Mouse (Mus musculus) neural tube, embryonic 11.5 days (tissue): ENCODE data around the gene Gm27179. TPM values are rescaled to one million over a fixed set of nuclear protein-coding genes. Genes with fewer than 3 reads are reported as not detected.
"Not testable (repeated sequence)": the region's sequence is repeated elsewhere in the genome, so short reads cannot be mapped to it uniquely, and the experiment has no call there.

Experiments
- ATAC-seq: fragments of 200-750 bp; cut with Nextera tagmentation; 2 replicates; pipeline ENCODE4 v1.8.0; 2017; ENCODE audit warnings: moderate number of reproducible peaks, mild to moderate bottlenecking, moderate TSS enrichment, moderate library complexity; ENCODE audit not compliant: insufficient read depth, low FRiP score, low TSS enrichment
- DNase-seq: peaks from one replicate; pipeline ENCODE4 v3.0.0-alpha.2; 2015; ENCODE audit warnings: low spot score
- H3K27ac ChIP-seq: fragments of 300-500 bp; sonication (generic); 2 replicates; pipeline ENCODE4 v1.5.1; 2014; ENCODE audit warnings: low read depth, mild to moderate bottlenecking, low read length
- H3K27me3 ChIP-seq: fragments of 300-500 bp; sonication (generic); 2 replicates; pipeline ENCODE4 v1.6.1; 2014; ENCODE audit warnings: mild to moderate bottlenecking, low read length, mixed read lengths; ENCODE audit not compliant: control insufficient read depth, insufficient read depth
- H3K36me3 ChIP-seq: fragments of 300-500 bp; sonication (generic); 2 replicates; pipeline ENCODE4 v1.6.1; 2014; ENCODE audit warnings: mild to moderate bottlenecking, low read length, moderate library complexity, mixed read lengths; ENCODE audit not compliant: control insufficient read depth, insufficient read depth
- H3K4me1 ChIP-seq: fragments of 300-500 bp; sonication (generic); 2 replicates; pipeline ENCODE4 v1.6.1; 2014; ENCODE audit warnings: low read length, mixed read lengths; ENCODE audit not compliant: control insufficient read depth, insufficient read depth
- H3K4me2 ChIP-seq: fragments of 300-500 bp; sonication (generic); 2 replicates; pipeline ENCODE4 v1.6.1; 2014; ENCODE audit warnings: low read depth, mild to moderate bottlenecking, moderate library complexity
- H3K4me3 ChIP-seq: fragments of 300-500 bp; sonication (generic); 2 replicates; pipeline ENCODE4 v1.5.1; 2014; ENCODE audit warnings: low read depth, low read length
- H3K9ac ChIP-seq: fragments of 300-500 bp; sonication (generic); 2 replicates; pipeline ENCODE4 v1.6.1; 2014; ENCODE audit warnings: mild to moderate bottlenecking, low read length
- H3K9me3 ChIP-seq: fragments of 300-500 bp; sonication (generic); 2 replicates; pipeline ENCODE4 v1.6.1; 2016; ENCODE audit warnings: low read length; ENCODE audit not compliant: control insufficient read depth
- WGBS: fragments of 180-500 bp; shearing (Covaris S2); extraction: QIAGEN DNeasy Blood & Tissue Kit; methylation state at CpG from one replicate; pipeline ENCODE4 v1.1.7; 2014; 5-methylcytosine and 5-hydroxymethylcytosine counted together
- polyA plus RNA-seq: library from polyadenylated mRNA; unstranded; fragments of >200 nt; fragmentation: Nextera tagmentation; extraction: Ambion mirVana; gene quantifications from 2 replicates; pipeline ENCODE4 v1.2.1, GENCODE M21; 2014

The Gm27179 gene
- polyA plus RNA-seq = not detected in 2 replicates

DNA sequence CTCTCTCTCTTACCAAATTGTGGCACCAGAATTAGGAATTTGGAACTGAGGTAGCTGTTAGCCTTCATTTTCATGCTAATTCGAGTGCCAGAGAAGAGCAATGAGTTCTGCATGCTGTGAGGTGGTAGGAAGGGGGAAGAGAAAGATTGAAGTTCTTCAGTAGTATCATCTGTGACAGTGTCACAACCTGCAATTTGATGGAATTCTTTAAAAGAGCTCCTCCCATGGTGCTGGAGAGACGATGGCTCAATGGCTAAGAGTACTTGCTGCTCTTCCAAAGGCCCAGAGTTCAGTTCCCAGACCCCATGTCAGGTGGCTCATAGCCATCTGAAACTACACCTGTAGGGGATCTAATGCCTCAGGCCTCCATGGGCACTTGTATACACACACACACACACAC, at the start of gene Gm27179:
Gene Gm27179, minus strand, starts transcription at position 101 of the 400 bp plus-strand sequence.
- not testable (repeated sequence) for H3K36me3 ChIP-seq, H3K9ac ChIP-seq, H3K9me3 ChIP-seq, H3K27ac ChIP-seq, DNase-seq, ATAC-seq, H3K4me1 ChIP-seq, H3K4me3 ChIP-seq, H3K4me2 ChIP-seq, H3K27me3 ChIP-seq
- no CpG with 5 or more reads among the region's 2 CpGs for whole genome bisulfite sequencing

DNA sequence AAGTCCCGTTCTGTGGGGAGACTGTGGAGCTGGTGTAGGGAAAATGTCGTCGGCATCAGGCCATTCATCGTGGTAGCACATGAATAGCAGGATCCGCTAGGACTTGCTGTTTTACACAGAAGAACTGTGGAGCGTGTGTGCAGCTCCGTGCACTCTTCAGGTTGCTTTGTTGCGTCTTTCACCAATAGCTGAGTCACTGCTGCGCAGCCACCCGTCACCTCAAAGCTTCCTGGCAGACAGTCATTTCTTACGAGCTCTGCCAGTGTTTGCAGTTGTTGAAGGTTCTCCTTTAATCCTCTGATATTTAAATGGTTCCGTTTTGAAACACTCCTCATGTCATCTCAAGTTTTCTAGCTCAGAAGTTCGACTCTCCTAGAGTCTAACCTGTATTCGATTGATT, 45.2 kb upstream of the Gm27179 start:
- DNase-seq, ATAC-seq, H3K4me3 ChIP-seq, H3K9me3 ChIP-seq, H3K4me2 ChIP-seq, H3K27ac ChIP-seq, H3K36me3 ChIP-seq, H3K27me3 ChIP-seq, H3K4me1 ChIP-seq, H3K9ac ChIP-seq: not testable (repeated sequence)
- WGBS = no CpG with 5 or more reads among the region's 14 CpGs

DNA sequence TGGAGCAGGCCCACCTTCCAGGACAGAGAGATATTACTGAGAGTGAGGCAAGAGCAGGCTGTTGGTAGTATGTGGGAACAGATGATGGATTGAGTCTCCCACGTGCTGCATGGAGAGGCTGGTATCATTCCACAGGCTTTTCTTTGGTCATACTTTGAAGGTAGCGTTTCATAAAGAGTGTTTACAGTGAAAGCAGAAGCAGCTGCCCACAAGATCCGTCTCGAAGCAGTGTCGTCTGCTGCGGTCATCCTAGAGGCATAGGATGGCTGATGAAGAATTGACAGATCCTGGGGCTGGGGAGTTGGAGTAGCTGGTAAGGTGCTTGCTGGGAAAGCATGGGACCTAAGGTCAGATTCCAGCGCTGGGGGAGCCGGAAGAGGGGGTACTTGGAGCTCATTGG, 44.5 kb upstream of the Gm27179 start:
- not testable (repeated sequence) for H3K27ac ChIP-seq, H3K9ac ChIP-seq, H3K27me3 ChIP-seq, H3K9me3 ChIP-seq, H3K4me3 ChIP-seq, H3K4me1 ChIP-seq, H3K36me3 ChIP-seq, H3K4me2 ChIP-seq, ATAC-seq, DNase-seq
- WGBS = no CpG with 5 or more reads among the region's 8 CpGs

DNA sequence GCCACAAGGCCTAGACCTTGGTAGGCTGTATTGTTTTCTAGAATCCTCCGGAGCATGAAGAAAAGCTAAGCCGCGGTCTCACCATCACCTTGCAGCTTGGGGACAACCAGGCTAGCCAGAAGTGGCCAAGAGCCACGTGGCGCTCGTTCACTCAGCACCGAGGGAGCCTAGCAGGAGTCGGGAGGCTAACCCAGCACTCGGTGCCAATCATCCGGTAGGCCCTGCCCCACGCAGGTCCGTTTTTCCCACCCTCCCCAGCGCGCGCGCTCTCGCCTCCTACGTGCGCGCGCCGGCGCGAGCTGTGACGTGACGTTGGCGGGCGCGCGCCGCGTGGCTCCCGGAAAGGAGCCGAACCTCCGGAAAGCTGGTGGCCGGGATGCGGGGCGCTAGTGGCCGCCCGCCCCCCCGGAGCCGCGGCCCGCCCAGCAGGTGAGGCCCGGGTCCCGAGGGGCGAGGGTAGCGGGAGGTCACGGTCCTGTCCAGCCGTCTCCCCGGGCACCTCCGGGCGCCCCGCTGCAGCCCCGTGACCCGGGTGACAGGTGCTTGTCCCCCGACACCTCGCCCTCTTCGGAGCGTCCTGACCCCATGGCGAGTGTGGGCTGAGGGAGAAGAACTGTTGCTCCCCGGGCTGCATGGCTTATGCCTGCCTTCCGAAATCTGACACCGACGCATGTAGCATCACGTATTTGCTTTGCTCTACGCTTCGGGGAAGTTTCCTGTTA, 42.9 kb upstream of the Gm27179 start, which contains the start of gene Entpd4b:
Gene Entpd4b, plus strand, starts transcription at position 315 of the 722 bp plus-strand sequence.
- H3K4me1 ChIP-seq, H3K9ac ChIP-seq, H3K4me2 ChIP-seq, H3K4me3 ChIP-seq, H3K27ac ChIP-seq, H3K27me3 ChIP-seq, H3K36me3 ChIP-seq, DNase-seq, H3K9me3 ChIP-seq: not testable (repeated sequence)
- peak; percentile 90 for ATAC-seq
- WGBS = no CpG with 5 or more reads among the region's 68 CpGs

DNA sequence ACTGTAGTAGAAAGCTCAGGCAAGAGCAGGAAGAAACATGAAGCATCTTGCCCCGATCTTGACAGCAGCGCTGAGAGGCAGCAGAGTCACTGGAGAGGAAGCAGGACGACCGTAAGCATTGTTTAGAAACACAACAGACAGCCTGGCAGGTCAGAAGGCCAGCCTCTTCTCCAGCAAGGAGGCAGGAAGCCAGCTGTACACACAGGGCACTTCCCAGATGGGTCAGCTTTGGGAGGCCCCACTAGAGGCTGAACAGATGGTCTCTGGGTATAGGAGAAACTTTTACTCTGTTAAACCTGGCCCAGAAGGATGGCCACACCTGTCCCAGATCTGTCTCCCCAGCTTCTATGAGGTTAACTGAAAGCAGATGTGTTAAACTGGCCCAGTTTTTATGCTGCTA, 35.0 kb upstream of the Gm27179 start:
- WGBS = no CpG with 5 or more reads among the region's 4 CpGs
- H3K36me3 ChIP-seq, H3K9ac ChIP-seq, H3K27me3 ChIP-seq, DNase-seq, H3K4me3 ChIP-seq, H3K27ac ChIP-seq, H3K9me3 ChIP-seq, H3K4me1 ChIP-seq, ATAC-seq, H3K4me2 ChIP-seq: not testable (repeated sequence)

DNA sequence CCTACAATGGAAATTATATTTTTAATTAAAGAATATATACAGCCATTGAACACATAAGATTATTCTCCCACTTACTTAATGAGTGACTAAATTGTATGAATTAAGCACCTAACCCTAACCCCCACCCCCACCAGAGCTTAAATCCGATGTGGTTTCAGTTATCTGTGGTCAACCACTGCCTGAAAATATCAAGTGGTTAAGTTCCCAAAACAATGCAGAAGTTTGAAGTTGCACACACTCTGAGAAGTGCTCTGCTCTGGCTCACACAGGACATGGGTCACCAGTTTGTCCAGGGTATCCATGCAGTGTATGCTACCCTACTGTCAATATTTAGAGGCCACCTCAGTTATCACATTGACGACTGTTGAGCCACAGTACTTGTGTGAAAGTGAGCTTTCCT, 32.7 kb upstream of the Gm27179 start:
- ATAC-seq, H3K9ac ChIP-seq: not testable (repeated sequence)
- WGBS = no CpG with 5 or more reads among the region's 2 CpGs

DNA sequence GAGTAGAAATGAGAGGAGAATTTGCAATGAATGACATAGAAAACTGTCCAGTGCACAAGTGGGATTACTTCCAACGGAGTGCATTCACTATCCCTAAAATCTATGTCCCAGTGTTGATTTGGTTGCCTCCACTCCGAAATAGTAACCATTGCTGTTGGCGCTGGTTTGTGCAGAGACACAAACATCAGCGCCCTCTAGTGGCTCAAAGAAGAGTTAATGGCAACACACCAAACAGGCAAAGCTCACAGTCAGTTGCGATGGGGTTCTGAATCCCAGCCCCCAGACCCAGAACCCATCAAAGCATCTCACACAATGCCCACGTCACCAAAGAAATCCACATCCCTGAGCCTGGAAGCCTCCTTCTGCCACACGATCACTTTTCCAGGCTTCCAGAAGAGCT, 31.7 kb upstream of the Gm27179 start:
- H3K27me3 ChIP-seq, ATAC-seq, H3K4me1 ChIP-seq, H3K4me3 ChIP-seq, H3K9ac ChIP-seq, H3K4me2 ChIP-seq, H3K9me3 ChIP-seq, H3K27ac ChIP-seq, H3K36me3 ChIP-seq, DNase-seq: not testable (repeated sequence)
- WGBS = no CpG with 5 or more reads among the region's 7 CpGs

More for the DNA sequence above, 32.7 kb upstream of the Gm27179 start:
- not testable (repeated sequence) for H3K27me3 ChIP-seq, H3K27ac ChIP-seq, H3K4me3 ChIP-seq, H3K4me1 ChIP-seq, H3K9me3 ChIP-seq, DNase-seq, H3K36me3 ChIP-seq, H3K4me2 ChIP-seq

DNA sequence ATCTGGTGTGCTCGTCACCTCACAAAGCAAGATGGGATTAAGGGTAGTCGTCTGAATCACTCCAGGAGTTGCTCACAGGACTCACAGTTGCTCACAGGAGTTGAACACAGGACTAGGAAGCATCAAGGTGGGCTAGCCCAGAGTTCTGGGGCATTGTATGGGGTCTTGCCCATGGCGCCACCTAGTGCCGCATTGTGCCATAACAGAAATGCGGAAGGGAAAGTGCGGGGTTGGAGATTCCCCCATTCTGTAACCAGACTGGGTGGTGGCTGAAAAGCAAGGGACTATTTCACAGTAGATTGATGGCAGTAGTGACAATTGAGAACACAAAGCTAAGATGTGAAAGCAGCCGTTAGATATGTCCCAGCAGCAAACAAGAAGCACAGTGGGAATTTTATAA, 30.3 kb upstream of the Gm27179 start:
- not testable (repeated sequence) for ATAC-seq, H3K27me3 ChIP-seq, H3K9me3 ChIP-seq, H3K4me2 ChIP-seq, H3K9ac ChIP-seq, H3K27ac ChIP-seq, H3K4me3 ChIP-seq, DNase-seq, H3K4me1 ChIP-seq, H3K36me3 ChIP-seq
- WGBS = no CpG with 5 or more reads among the region's 7 CpGs

DNA sequence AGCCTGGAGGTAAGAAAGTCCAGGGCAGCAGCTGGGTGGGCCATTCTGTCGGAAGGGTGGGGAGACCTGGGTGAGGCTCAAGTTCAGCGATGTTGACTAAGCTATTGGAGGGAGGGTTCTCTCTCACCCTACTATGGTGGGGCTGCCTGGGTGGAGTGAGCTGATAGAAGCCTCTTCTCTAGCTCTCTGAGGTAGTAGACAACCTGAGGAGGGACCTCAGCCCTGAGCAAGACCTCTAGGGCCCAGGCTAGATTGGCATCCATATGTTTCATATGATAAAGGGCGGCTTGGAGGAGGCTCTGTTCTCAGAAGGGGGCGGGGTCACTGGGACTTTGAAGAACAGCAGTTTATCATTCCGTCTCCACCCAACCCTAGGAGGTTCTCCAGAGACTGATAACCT, 27.8 kb upstream of the Gm27179 start:
- not testable (repeated sequence) for H3K4me1 ChIP-seq, H3K27me3 ChIP-seq, H3K4me3 ChIP-seq, H3K27ac ChIP-seq, H3K4me2 ChIP-seq, H3K9me3 ChIP-seq, ATAC-seq, H3K9ac ChIP-seq, H3K36me3 ChIP-seq, DNase-seq
- WGBS = no CpG with 5 or more reads among the region's 5 CpGs
